Mouse (Mus musculus) heart, adult 11 months (tissue): ENCODE data around the gene Alkbh2.

ENCODE experiments used
- DNase-seq: peaks from one replicate; pipeline ENCODE4 v3.0.0; 2022

The Alkbh2 gene

DNA sequence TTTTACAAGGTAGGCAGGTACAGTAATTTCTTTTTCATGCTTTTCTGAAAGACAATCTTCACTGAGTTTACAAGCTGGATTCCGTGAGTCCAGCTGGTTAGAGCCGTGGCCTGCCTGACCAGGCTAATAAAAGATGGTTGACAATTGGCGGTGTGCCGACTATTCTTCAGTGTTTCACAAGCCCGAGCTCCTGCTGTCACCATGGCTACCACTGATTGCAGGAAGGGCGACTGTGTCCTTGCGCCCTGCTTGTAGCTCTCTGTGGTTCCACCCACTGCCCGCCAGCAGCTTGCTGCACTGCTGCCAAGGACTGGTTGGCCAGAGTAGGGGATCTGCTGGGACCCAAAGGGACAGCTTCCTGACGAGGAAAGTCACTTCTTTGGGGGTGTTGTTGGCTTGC is 11.2 kb upstream of the Alkbh2 start:
- DNase-seq, result peak; percentile 100

- DNase-seq, result peak; percentile 96
Observed at GRCm38 (mm10) chr5:114138277-114139164, 10.5 kb upstream of the Alkbh2 start.

GRCm38 (mm10) chr5:114137481-114138276 is 9.7 kb upstream of the Alkbh2 start:
- DNase-seq, result peak; percentile 94

GRCm38 (mm10) chr5:114135516-114135915 is 7.5 kb upstream of the Alkbh2 start:
- DNase-seq, result no peak

DNA sequence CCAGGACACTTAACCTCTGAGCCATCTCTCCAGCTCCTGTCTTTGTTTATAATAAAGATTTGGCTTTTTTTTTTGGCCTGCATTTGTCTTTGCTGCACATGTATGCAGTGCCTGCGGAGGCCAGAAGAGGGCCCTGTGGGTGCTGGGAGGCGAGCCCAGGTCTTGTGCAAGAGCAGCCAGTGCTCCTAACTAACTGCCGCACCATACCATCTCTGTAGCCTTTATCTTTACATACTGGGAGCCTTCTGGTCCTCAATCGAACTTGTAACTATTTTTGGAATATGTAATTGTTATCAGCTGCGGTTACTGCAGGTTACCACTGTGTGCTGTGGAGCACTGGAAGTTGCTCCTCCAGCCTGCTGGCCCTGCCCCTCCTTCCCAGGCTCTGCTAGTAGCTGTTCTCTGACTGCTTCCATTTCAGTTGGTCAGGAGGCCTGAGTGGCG is 6.1 kb upstream of the Alkbh2 start:
- peak; percentile 96 for DNase-seq

- DNase-seq, result no peak
Observed at GRCm38 (mm10) chr5:114132841-114133240, 4.8 kb upstream of the Alkbh2 start.

DNA sequence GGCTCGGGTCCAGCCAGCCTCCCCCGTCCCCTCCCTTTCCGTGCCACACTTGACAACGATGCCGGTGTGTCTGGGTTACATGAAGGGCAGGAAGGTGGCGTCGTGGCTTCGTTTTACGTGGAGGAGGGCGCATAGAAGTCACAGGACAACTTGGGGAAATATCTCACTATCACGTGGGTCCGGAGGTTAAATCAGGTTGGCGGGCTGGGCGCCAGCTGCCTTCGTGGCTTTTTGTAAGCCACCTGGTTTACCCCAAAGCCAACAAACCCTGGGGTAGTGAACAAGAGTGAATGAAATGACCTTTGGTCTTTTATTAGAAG is 3.5 kb upstream of the Alkbh2 start:
- peak; percentile 98 for DNase-seq

DNA sequence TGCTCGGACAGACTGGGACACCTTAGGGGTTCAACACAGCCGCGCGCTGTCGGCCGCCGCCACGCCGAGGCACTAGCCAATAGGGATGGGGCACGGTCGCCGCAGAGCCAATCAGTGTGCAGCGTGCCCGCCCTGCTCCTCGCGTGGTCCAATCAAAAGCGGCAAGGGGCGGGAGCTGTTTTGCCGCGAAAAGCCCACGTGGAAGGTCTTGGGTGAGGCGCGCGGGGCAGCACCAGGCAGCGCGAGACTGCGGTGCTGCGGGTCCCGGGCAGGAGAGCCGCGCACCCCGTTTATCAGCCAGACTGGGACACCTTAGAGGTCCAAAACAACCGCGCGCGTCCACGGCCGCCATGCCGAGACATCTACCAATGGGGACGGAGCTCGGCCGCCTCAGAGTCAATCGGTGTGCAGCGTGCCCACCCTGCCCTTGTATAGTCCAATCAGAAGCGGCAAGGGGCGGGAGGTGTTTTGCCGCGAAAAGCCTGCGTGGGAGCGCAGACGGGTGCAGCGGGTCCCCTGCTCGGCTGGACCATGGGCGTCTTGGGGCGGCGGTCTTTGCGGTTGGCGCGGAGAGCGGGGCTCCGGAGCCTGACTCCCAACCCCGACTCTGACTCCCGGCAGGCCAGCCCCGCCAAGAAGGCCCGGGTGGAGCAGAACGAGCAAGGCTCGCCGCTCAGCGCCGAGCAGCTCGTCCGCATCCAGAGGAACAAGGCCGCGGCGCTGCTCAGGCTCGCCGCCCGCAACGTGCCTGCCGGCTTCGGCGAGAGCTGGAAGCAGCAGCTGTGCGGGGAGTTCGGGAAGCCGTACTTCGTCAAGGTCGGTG is 2.9 kb upstream of the Alkbh2 start:
- DNase-seq, result peak; percentile 100

DNA sequence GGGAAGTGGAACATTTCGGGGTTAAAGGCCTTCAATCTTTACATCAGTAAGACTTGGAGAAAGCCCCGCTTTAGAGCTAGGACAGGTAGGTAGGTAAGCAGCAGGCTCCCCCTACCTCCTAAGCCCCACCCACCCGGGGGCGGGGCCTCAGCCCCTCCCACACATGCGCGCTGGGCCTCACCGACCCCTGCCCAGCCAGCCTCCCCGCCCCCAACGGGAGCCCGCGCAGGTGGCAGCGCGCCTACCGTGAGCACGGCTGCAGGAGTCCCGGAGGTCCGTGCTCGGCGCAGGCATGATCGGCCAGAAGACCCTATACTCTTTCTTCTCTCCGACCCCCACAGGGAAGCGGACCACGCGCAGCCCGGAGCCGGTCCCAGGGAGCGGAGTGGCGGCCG is 2.2 kb upstream of the Alkbh2 start, which contains the start of gene Ung:
TSS of gene Ung (plus strand) at position 176 of the 395 bp plus-strand sequence.
- DNase-seq, result no peak

GRCm38 (mm10) chr5:114129550-114130210 is 1.7 kb upstream of the Alkbh2 start:
- no peak for DNase-seq

DNA sequence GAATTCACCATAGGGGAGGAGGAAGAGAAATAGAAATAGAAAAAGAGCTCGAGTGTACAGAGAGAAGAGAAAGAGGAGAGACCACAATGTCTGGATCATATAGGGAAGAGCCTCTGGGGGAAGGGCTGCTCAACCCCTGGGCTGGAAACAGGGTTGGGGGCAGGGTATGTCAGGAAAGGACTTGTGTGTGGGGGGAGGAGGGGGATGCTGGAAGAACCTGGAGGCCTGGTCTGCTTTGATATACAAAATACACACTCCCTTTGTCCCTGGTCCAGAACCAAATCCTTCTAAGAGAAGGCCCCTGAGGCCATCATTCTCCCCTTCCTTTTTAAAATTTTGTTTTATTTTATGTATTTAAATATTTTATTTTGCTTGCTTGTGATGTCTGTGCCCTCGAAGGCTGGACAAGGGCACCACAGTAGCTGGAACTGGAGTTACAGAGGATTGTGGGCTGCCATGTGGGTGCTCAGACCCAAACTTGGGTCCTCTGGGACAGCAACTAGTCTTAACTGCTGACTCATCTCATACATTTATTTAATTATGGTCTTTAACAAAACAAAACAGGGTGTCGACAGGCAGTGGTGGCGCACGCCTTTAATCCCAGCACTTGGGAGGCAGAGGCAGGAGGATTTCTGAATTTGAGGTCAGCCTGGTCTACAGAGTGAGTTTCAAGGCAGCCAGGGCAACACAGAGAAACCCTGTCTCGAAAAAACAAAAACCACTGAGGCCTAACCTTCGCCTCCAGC is 1.3 kb downstream of the Alkbh2 start:
- DNase-seq, result no peak

DNA sequence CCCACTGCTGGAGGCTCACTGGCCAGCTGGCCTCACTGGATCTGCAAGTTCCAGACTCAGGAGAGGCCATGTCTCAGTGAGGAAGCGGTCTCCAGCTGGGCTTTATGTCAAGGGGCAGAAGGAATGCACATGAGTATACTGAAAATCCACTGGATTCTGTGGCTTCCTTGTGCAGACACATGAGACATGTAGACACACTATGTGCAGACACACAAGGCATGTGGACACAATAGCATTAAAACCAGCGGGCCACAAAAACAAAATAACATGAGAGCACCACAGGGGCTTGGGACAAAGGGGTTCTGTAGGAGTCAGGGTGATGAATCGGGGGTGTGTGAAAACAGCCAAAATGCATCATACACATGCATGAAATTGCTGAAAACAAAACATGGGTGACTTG is 2.0 kb downstream of the Alkbh2 start:
- DNase-seq, result no peak

GRCm38 (mm10) chr5:114119806-114120205 is 8.2 kb downstream of the Alkbh2 start:
- no peak for DNase-seq

DNA sequence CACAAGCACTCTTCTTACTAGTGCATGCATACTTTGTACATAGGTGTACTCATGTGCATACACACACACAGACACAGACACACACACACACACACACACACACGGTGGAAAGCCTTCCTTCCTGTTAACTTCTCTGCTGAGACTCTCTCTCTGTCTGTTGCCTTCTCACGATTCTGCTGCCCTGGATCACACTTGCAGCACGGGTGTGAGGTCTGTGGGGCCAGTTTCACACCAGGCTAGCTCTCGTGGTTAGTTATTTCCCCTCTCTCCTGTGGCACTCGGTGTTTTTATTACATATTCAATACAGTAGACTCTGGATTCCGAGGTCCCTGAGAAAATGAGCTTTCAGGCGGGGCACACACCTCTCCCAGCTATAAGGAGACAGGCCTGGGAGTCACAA is 11.4 kb downstream of the Alkbh2 start:
- DNase-seq, result no peak

GRCm38 (mm10) chr5:114115030-114115429 is 13.0 kb downstream of the Alkbh2 start:
- no peak for DNase-seq

DNA sequence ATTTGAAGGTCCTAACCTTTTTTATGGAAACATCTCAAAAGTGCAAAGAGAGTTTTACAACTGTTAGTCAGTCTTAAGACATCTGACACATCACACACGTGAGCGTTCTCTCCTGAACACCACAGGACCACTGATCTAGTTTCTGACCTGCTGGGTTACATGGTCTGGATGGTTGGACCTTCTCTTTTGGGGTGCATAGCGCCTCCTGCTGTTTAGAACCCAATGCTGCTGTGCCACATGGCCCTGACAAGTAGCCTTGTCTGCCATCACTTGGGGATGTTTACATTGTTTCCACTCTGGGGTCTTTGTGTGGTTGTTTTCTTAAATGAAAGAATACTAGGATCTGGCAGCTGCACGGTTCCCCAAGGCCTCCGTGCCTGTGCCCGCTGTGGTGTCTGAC is 14.7 kb downstream of the Alkbh2 start:
- no peak for DNase-seq

GRCm38 (mm10) chr5:114106391-114106935 is 21.6 kb downstream of the Alkbh2 start:
- no peak for DNase-seq

DNA sequence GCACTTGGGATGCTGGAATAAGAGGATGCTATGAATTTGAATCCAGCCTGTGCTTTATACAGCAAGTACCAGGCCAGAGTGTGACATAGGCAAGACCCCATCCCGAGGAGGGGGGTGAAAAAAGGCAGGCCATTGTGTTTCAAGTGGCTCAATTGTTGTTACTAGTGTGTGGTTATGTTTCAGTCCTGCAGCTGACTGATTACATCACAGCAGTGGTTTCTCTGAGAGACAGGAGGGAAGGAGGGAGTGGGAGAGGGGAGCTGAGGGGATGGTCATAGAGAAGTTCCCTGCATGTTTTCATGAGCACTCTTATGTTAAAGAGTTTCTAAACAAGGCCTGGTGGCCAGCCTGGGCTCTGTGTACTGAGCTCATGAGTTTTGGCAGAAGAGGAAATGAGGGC is 25.2 kb downstream of the Alkbh2 start:
- DNase-seq, result no peak

- no peak for DNase-seq
Observed at GRCm38 (mm10) chr5:114101873-114102272, 26.1 kb downstream of the Alkbh2 start.

GRCm38 (mm10) chr5:114100390-114101099 is 27.5 kb downstream of the Alkbh2 start:
- peak; percentile 93 for DNase-seq
